Mouse (Mus musculus) thymus, adult 2 months (tissue): ENCODE measurements at regions not wholly inside any gene's neighbourhood (a gene's known extent, or its start where the extent isn't known, plus 50 kb on each side); places are given as distances from the start of the nearest gene placed in this dataset.

ENCODE experiments used
- DNase-seq: peaks from one replicate; pipeline ENCODE4 v3.0.0; 2021
- H3K27ac ChIP-seq: fragments of 200-500 bp; 2 replicates; pipeline ENCODE4 v1.5.1; 2012; ENCODE audit warnings: low read length, control low read depth; ENCODE audit not compliant: control insufficient read depth, insufficient read depth
- H3K27me3 ChIP-seq: fragments of 200-500 bp; 2 replicates; pipeline ENCODE4 v1.6.1; 2012; ENCODE audit warnings: mild to moderate bottlenecking, low read length, moderate library complexity, mixed read lengths; ENCODE audit not compliant: control insufficient read depth, insufficient read depth
- H3K36me3 ChIP-seq: fragments of 200-500 bp; 2 replicates; pipeline ENCODE4 v1.6.1; 2012; ENCODE audit warnings: mild to moderate bottlenecking, low read length, moderate library complexity; ENCODE audit not compliant: control insufficient read depth, insufficient read depth
- H3K4me1 ChIP-seq: fragments of 200-500 bp; replicated peaks from 2 replicates; pipeline ENCODE4 v1.6.1; 2012; ENCODE audit warnings: low read length; ENCODE audit not compliant: control insufficient read depth, insufficient read depth
- H3K4me3 ChIP-seq: fragments of 200-500 bp; 2 replicates; pipeline ENCODE4 v1.5.1; 2012; ENCODE audit warnings: mild to moderate bottlenecking, low read length, control low read depth, moderate library complexity; ENCODE audit not compliant: control insufficient read depth, insufficient read depth
- CTCF ChIP-seq: fragments of 200-500 bp; IDR thresholded peaks from 2 replicates; pipeline ENCODE4 v1.5.1; 2012; ENCODE audit warnings: mild to moderate bottlenecking, control low read depth, low read length, moderate library complexity, borderline replicate concordance; ENCODE audit not compliant: control insufficient read depth, poor library complexity, insufficient read depth; ENCODE audit errors: extremely low read depth
- POLR2A ChIP-seq: fragments of 200-500 bp; IDR thresholded peaks from 2 replicates; pipeline ENCODE4 v1.6.1; 2012; ENCODE audit warnings: mild to moderate bottlenecking, low read length, control low read depth, moderate library complexity; ENCODE audit not compliant: control insufficient read depth, poor library complexity, insufficient read depth; ENCODE audit errors: extremely low read depth
- WGBS: fragments of 180-500 bp; shearing (Covaris S2); methylation state at CpG from one replicate; pipeline ENCODE4 v1.1.7; 2018; 5-methylcytosine and 5-hydroxymethylcytosine counted together

- Histone ChIP-seq H3K27ac (no peak overlapping the region), H3K36me3 (no peaks in the 10 kb centered on the region), H3K27me3 (no peaks in the 10 kb centered on the region), H3K4me1 (no peaks in the 10 kb centered on the region), H3K4me3 (no peak overlapping the region)
- WGBS, result 79% methylated on average over 3 of the region's 3 CpGs
- TF ChIP-seq CTCF (no peak), POLR2A (no peak)
- DNase-seq, result no peak
Observed at GRCm38 (mm10) chr12:26144616-26145015, 270.4 kb downstream of the Rnf144a start.

GRCm38 (mm10) chr12:26143411-26143810 is 271.6 kb downstream of the Rnf144a start:
- no peaks in the 10 kb centered on the region for H3K36me3 ChIP-seq
- TF ChIP-seq POLR2A (no peak), CTCF (no peak)
- DNase-seq, result no peak
- H3K27ac ChIP-seq, result no peak overlapping the region
- H3K4me3 ChIP-seq, result no peak overlapping the region
- H3K27me3 ChIP-seq, result no peaks in the 10 kb centered on the region
- H3K4me1 ChIP-seq, result no peaks in the 10 kb centered on the region
- 74% methylated on average over 6 of the region's 6 CpGs for WGBS

- Histone ChIP-seq H3K27me3 (no peaks in the 10 kb centered on the region; the same call in 1 of the 2 replicates), H3K36me3 (no peaks in the 10 kb centered on the region), H3K4me3 (no peak overlapping the region), H3K27ac (no peak overlapping the region), H3K4me1 (no peaks in the 10 kb centered on the region)
- TF ChIP-seq POLR2A, result no peak
- TF ChIP-seq CTCF, result no peak
- 90% methylated on average over 8 of the region's 8 CpGs for WGBS
- DNase-seq, result no peak
Observed at GRCm38 (mm10) chr12:26130811-26131210, 284.2 kb downstream of the Rnf144a start.

GRCm38 (mm10) chr12:26130011-26130410 is 285.0 kb downstream of the Rnf144a start:
- H3K36me3 ChIP-seq, result no peaks in the 10 kb centered on the region
- no peak for DNase-seq
- no peak for TF ChIP-seq POLR2A
- no peak for TF ChIP-seq CTCF
- H3K27me3 ChIP-seq, result no peaks in the 10 kb centered on the region; the same call in 1 of the 2 replicates
- no peaks in the 10 kb centered on the region for H3K4me1 ChIP-seq
- H3K27ac ChIP-seq, result no peak overlapping the region
- no peak overlapping the region for H3K4me3 ChIP-seq
- WGBS, result 94% methylated on average over 3 of the region's 3 CpGs

DNA sequence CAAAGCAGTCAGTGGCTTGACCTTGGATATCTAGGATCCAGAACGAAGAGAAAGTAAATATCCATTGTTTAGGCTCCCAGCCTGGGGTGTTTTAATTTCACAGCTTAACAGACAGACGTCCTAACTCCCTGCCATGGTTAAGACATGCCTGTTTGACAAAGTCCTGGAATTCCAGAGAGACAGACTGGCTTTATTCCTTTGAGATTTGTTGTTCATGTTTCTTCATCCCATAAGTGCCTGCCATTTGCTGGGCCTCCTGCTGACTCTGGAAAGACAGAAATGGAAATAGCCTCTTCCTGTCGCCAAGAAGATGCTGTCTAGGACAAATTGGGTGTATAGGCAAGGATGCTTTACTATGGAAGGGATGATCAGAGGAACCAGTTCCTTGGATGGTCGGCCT is 285.5 kb downstream of the Rnf144a start:
- WGBS, result 78% methylated on average over 4 of the region's 4 CpGs
- Histone ChIP-seq H3K36me3 (no peaks in the 10 kb centered on the region), H3K4me1 (no peaks in the 10 kb centered on the region), H3K27me3 (no peaks in the 10 kb centered on the region; the same call in 1 of the 2 replicates), H3K27ac (no peak overlapping the region), H3K4me3 (no peak overlapping the region)
- TF ChIP-seq CTCF (no peak), POLR2A (no peak)
- DNase-seq, result no peak

DNA sequence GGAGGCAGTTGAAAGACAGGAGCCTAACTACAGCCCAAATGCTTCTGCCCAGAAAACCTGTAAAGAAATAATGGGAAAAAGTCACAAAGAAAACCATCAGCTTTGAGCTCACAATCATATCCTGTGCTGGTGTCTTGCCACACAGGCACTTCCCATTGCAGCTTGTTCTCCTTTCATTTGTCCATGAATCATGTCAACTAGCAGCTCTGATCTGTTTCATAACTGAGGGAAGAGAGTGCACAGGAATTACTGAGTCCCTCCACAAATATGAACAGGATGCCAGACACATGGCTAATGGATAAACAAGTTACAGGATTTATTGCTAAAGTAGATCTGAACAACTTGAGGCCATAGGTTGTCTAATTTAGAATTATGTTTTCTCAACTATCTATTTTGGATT is 286.2 kb downstream of the Rnf144a start:
- H3K36me3 ChIP-seq, result no peaks in the 10 kb centered on the region
- no peaks in the 10 kb centered on the region for H3K4me1 ChIP-seq
- TF ChIP-seq POLR2A (no peak), CTCF (no peak)
- no peaks in the 10 kb centered on the region; the same call in 1 of the 2 replicates for H3K27me3 ChIP-seq
- no peak overlapping the region for H3K4me3 ChIP-seq
- H3K27ac ChIP-seq, result no peak overlapping the region
- no peak for DNase-seq

DNA sequence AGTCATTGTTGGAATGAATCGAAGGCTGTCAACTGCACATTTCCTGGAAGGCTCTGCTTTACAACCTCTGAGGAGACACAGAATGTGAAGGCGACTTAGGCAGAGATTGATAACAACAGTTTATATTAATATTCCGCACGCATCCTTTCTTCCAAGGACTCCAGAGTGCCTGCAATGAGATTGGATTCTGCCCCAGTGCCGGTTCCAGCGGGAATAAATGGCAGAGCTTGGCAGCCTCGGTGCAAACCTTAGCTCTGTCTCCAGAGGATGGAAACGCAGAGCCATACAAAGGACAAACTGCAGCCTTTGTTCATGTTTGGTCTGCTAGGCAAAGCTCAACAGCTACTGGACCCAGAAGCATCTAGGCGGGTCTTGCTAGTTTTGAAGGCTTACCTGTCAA is 288.8 kb downstream of the Rnf144a start:
- TF ChIP-seq POLR2A (no peak), CTCF (no peak)
- 93% methylated on average over 9 of the region's 9 CpGs for WGBS
- no peaks in the 10 kb centered on the region for H3K4me1 ChIP-seq

More for the DNA sequence above, 288.8 kb downstream of the Rnf144a start:
- Histone ChIP-seq H3K27ac (no peak overlapping the region), H3K27me3 (no peaks in the 10 kb centered on the region), H3K36me3 (no peaks in the 10 kb centered on the region), H3K4me3 (no peak overlapping the region)
- DNase-seq, result no peak
